Comparison of ENCODE assay signal across 8 mouse cellular contexts in genomic region chr15:95827465-95827971, GRCm38 (mm10). TPM values are rescaled to one million over a fixed set of nuclear protein-coding genes. Genes with fewer than 3 reads are reported as not detected.
DNase-seq lines count a peak whose midpoint lies in the region; ATAC-seq and TF ChIP-seq lines count a peak whose summit lies in the region.

No protein-coding gene starts in this region.

- H3K9ac ChIP-seq in forebrain, postnatal 0 days: no peak overlapping the region
- H3K9ac ChIP-seq in midbrain, embryonic 14.5 days (replicated peaks; ENCODE audit: low read length): no peak overlapping the region

- peaks cover 51% of the 10 kb centered on the region for H3K4me1 ChIP-seq in heart, embryonic 10.5 days
- H3K4me1 ChIP-seq in forebrain, postnatal 0 days (ENCODE audit: insufficient read depth): peaks cover 15% of the 10 kb centered on the region; the same call in 1 of the 2 replicates
- H3K4me1 ChIP-seq in midbrain, embryonic 14.5 days (ENCODE audit: control insufficient read depth, insufficient read depth, low read length): peaks cover 25% of the 10 kb centered on the region

- DNase-seq in heart, embryonic 10.5 days (ENCODE audit: low spot score): peak; percentile 76
- no peak for DNase-seq in heart, adult 11 months
- peak; percentile 45 for DNase-seq in Muller cell, postnatal 12 days (ENCODE audit: inconsistent ontology term)
- DNase-seq in forebrain, postnatal 0 days: peak; percentile 11
- peak; percentile 49 for DNase-seq in midbrain, embryonic 14.5 days
- DNase-seq in frontal cortex, postnatal 25 days (ENCODE audit: low spot score in 2 of 2): no peak
- no peak for DNase-seq in layer of hippocampus, adult 9-11 months
- no peak for DNase-seq in thymus, adult 18-20 months

- no peaks in the 10 kb centered on the region for H3K27me3 ChIP-seq in heart, embryonic 10.5 days (ENCODE audit: insufficient read depth, poor library complexity, severe bottlenecking)
- no peaks in the 10 kb centered on the region for H3K27me3 ChIP-seq in forebrain, postnatal 0 days (ENCODE audit: insufficient read depth, low read length)
- H3K27me3 ChIP-seq in midbrain, embryonic 14.5 days (ENCODE audit: control insufficient read depth, insufficient read depth, low read length): no peaks in the 10 kb centered on the region

- peak; percentile 34; the same call in 1 of the 2 replicates for ATAC-seq in forebrain, postnatal 0 days
- ATAC-seq in midbrain, embryonic 14.5 days (ENCODE audit: low FRiP score, low TSS enrichment): no peak

- H3K4me3 ChIP-seq in heart, embryonic 10.5 days: no peak overlapping the region; the same call in 1 of the 2 replicates
- H3K4me3 ChIP-seq in forebrain, postnatal 0 days (ENCODE audit: low read depth, low read length): no peak overlapping the region
- H3K4me3 ChIP-seq in midbrain, embryonic 14.5 days (replicated peaks; ENCODE audit: low read depth, low read length): no peak overlapping the region

- H3K36me3 ChIP-seq in heart, embryonic 10.5 days: peaks cover 10% of the 10 kb centered on the region
- H3K36me3 ChIP-seq in forebrain, postnatal 0 days (ENCODE audit: insufficient read depth): no peaks in the 10 kb centered on the region; the same call in 1 of the 2 replicates
- H3K36me3 ChIP-seq in midbrain, embryonic 14.5 days (ENCODE audit: control insufficient read depth, insufficient read depth, low read length): no peaks in the 10 kb centered on the region

- peak overlapping the region; percentile 32; the same call in 1 of the 2 replicates for H3K27ac ChIP-seq in heart, embryonic 10.5 days
- H3K27ac ChIP-seq in forebrain, postnatal 0 days (ENCODE audit: low read depth, low read length): no peak overlapping the region
- H3K27ac ChIP-seq in midbrain, embryonic 14.5 days (replicated peaks; ENCODE audit: low read depth, low read length): no peak overlapping the region

- no peak for TF ChIP-seq CTCF in forebrain, postnatal 0 days (IDR thresholded peaks at IDR 0.05; ENCODE audit: low read depth)

- WGBS in heart, embryonic 10.5 days: 37% methylated on average over 11 of the region's 11 CpGs
- 36% methylated on average over 11 of the region's 11 CpGs for WGBS in forebrain, postnatal 0 days
- WGBS in midbrain, embryonic 14.5 days: 11% methylated on average over 11 of the region's 11 CpGs

- H3K4me2 ChIP-seq in forebrain, postnatal 0 days (ENCODE audit: low read depth): no peak overlapping the region
- peak overlapping the region; percentile 17 for H3K4me2 ChIP-seq in midbrain, embryonic 14.5 days (ENCODE audit: low read length)

- no peaks in the 10 kb centered on the region for H3K9me3 ChIP-seq in heart, embryonic 10.5 days
- no peaks in the 10 kb centered on the region for H3K9me3 ChIP-seq in forebrain, postnatal 0 days (ENCODE audit: low read length)
- H3K9me3 ChIP-seq in midbrain, embryonic 14.5 days (ENCODE audit: control insufficient read depth, low read length): no peaks in the 10 kb centered on the region

RNA-seq across cellular contexts. Expression of gene Ano6, which starts 36.9 kb away (rescaled TPM):
- polyA plus RNA-seq in heart, embryonic 10.5 days (2016; fragmentation: Nextera tagmentation; extraction: Ambion mirVana): 40.8 and 44.4 TPM in 2 replicates
- total RNA-seq in forebrain, postnatal 0 days (2014; rRNA removed): 21.0 and 32.6 TPM in 2 replicates
- 11.1 and 17.2 TPM in 2 replicates for polyA plus RNA-seq in forebrain, postnatal 0 days (2015; fragmentation: Nextera tagmentation; extraction: Ambion mirVana)
- polyA plus RNA-seq in midbrain, embryonic 14.5 days (2014; fragmentation: Nextera tagmentation; extraction: Ambion mirVana): 17.7 and 27.8 TPM in 2 replicates

Comparison
In these comparisons a context has a peak if more than half of its experiments do, and no peak if none do; other contexts are left out.
1. DNase-seq: peak in heart, embryonic 10.5 days (single experiment), Muller cell, postnatal 12 days (single experiment), forebrain, postnatal 0 days (single experiment) and midbrain, embryonic 14.5 days (single experiment); none in heart, adult 11 months (single experiment), frontal cortex, postnatal 25 days (0 of 2), layer of hippocampus, adult 9-11 months (single experiment) and thymus, adult 18-20 months (0 of 2).